Mouse (Mus musculus) heart, postnatal 0 days (tissue): Measurements from ENCODE around the gene Sdhb.

Experiments used
- CTCF ChIP-seq: IDR thresholded peaks from 2 replicates; pipeline ENCODE4 v1.5.1; 2016; ENCODE audit warnings: antibody characterized with exemption, control low read depth, low read depth
- EP300 ChIP-seq: IDR thresholded peaks from 2 replicates; pipeline ENCODE4 v1.6.1; 2016; ENCODE audit warnings: antibody characterized with exemption, low read depth

GRCm38 (mm10) chr4:141014114-141014513 is 53.1 kb downstream of the Sdhb start:
- TF ChIP-seq CTCF (no peak), EP300 (no peak)
